27 mouse cellular contexts compared by ENCODE assay signal in genomic region chr5:131789601-131790000, GRCm38 (mm10).
A peak's percentile ranks its signal among the peaks of the same experiment; 100 is the strongest.
DNase-seq lines count a peak whose midpoint lies in the region; ATAC-seq and TF ChIP-seq lines count a peak whose summit lies in the region.
"Had no signal": no experiment of that assay in that cellular context is flagged by ENCODE, and none has a peak within 500 bp of the region (broad histone marks: within the 10 kb centered on the region; RNA-seq: fewer than 3 reads in every experiment).

No protein-coding gene starts in this region.

- 0 out of 2 replicates have a peak overlapping the region, but pooled peaks have one; percentile 15 for H3K27ac ChIP-seq in midbrain, embryonic 12.5 days (replicated peaks)
- no peak overlapping the region for H3K27ac ChIP-seq in midbrain, embryonic 13.5 days
- H3K27ac ChIP-seq in intestine, embryonic 15.5 days: no peak overlapping the region
- no peak overlapping the region for H3K27ac ChIP-seq in intestine, postnatal 0 days (ENCODE audit: low read depth, low read length)
- no peak overlapping the region for H3K27ac ChIP-seq in lung, postnatal 0 days (ENCODE audit: low read length)
- H3K27ac ChIP-seq: embryonic facial prominence, embryonic 12.5 days; forebrain, embryonic 12.5 days; forebrain, embryonic 15.5 days; gastrocnemius, adult 2 months; heart, embryonic 15.5 days; hindbrain, embryonic 10.5 days; hindbrain, embryonic 13.5 days had no signal

- no peaks in the 10 kb centered on the region for H3K9me3 ChIP-seq in midbrain, embryonic 12.5 days
- no peaks in the 10 kb centered on the region for H3K9me3 ChIP-seq in midbrain, embryonic 13.5 days
- no peaks in the 10 kb centered on the region for H3K9me3 ChIP-seq in intestine, embryonic 15.5 days
- H3K9me3 ChIP-seq in intestine, postnatal 0 days (ENCODE audit: control insufficient read depth): no peaks in the 10 kb centered on the region
- no peaks in the 10 kb centered on the region for H3K9me3 ChIP-seq in lung, postnatal 0 days (ENCODE audit: low read length)
- H3K9me3 ChIP-seq: embryonic facial prominence, embryonic 12.5 days; forebrain, embryonic 12.5 days; forebrain, embryonic 15.5 days; heart, embryonic 12.5 days; heart, embryonic 15.5 days; hindbrain, embryonic 10.5 days; hindbrain, embryonic 13.5 days had no signal

- H3K27me3 ChIP-seq in midbrain, embryonic 12.5 days: peaks cover 5% of the 10 kb centered on the region; the same call in 1 of the 2 replicates
- no peaks in the 10 kb centered on the region; the same call in 1 of the 2 replicates for H3K27me3 ChIP-seq in midbrain, embryonic 13.5 days
- H3K27me3 ChIP-seq in intestine, embryonic 15.5 days (replicated peaks): no peaks in the 10 kb centered on the region
- H3K27me3 ChIP-seq in intestine, postnatal 0 days (replicated peaks; ENCODE audit: control insufficient read depth, insufficient read depth, low read length): no peaks in the 10 kb centered on the region
- H3K27me3 ChIP-seq in lung, postnatal 0 days (replicated peaks; ENCODE audit: insufficient read depth, low read length): no peaks in the 10 kb centered on the region
- H3K27me3 ChIP-seq: embryonic facial prominence, embryonic 12.5 days; forebrain, embryonic 15.5 days; heart, embryonic 12.5 days; heart, embryonic 15.5 days; hindbrain, embryonic 13.5 days had no signal

- peaks cover 29% of the 10 kb centered on the region for H3K4me1 ChIP-seq in midbrain, embryonic 12.5 days
- peaks cover 46% of the 10 kb centered on the region for H3K4me1 ChIP-seq in midbrain, embryonic 13.5 days (replicated peaks)
- H3K4me1 ChIP-seq in intestine, embryonic 15.5 days (replicated peaks): no peaks in the 10 kb centered on the region
- H3K4me1 ChIP-seq in intestine, postnatal 0 days (replicated peaks; ENCODE audit: control insufficient read depth, insufficient read depth, low read length): no peaks in the 10 kb centered on the region
- H3K4me1 ChIP-seq in lung, postnatal 0 days (ENCODE audit: insufficient read depth, low read depth, low read length): no peaks in the 10 kb centered on the region
- H3K4me1 ChIP-seq: heart, embryonic 15.5 days had no signal

- no peak overlapping the region for H3K4me3 ChIP-seq in midbrain, embryonic 12.5 days
- no peak overlapping the region for H3K4me3 ChIP-seq in midbrain, embryonic 13.5 days (replicated peaks)
- no peak overlapping the region for H3K4me3 ChIP-seq in intestine, embryonic 15.5 days (replicated peaks)
- no peak overlapping the region for H3K4me3 ChIP-seq in intestine, postnatal 0 days (ENCODE audit: low read depth, low read length)
- H3K4me3 ChIP-seq in lung, postnatal 0 days (ENCODE audit: low read depth, low read length): no peak overlapping the region
- H3K4me3 ChIP-seq: embryonic facial prominence, embryonic 12.5 days; erythroblast, embryonic 14.5 days; forebrain, embryonic 12.5 days; forebrain, embryonic 15.5 days; gastrocnemius, adult 2 months; heart, embryonic 12.5 days; heart, embryonic 15.5 days; hindbrain, embryonic 10.5 days; hindbrain, embryonic 13.5 days had no signal

- peak; percentile 45 for DNase-seq in mesoderm, embryonic 11.5 days (ENCODE audit: low read depth, low spot score)
- no peak for DNase-seq in urinary bladder, postnatal 14 days (ENCODE audit: low spot score)
- no peak for DNase-seq in lung, postnatal 0 days (ENCODE audit: low spot score)
- DNase-seq: adrenal gland, postnatal 10 days; adrenal gland, postnatal 36 days; cerebellum, adult 18-20 months; cerebellum, adult 9-10 months; cerebellum, postnatal 14 days; gastrocnemius, adult 2 months; gastrocnemius, postnatal 25 days; heart, adult 18-20 months; heart, postnatal 10 days; heart, postnatal 36 days had no signal

- TF ChIP-seq EP300 in lung, postnatal 0 days (IDR thresholded peaks at IDR 0.05): no peak

- TF ChIP-seq CTCF in intestine, postnatal 0 days (IDR thresholded peaks at IDR 0.05; ENCODE audit: low read depth): no peak
- TF ChIP-seq CTCF in lung, postnatal 0 days (IDR thresholded peaks at IDR 0.05): no peak

- ATAC-seq in midbrain, embryonic 12.5 days (ENCODE audit: low FRiP score, low read depth): no peak
- no peak for ATAC-seq in midbrain, embryonic 13.5 days
- ATAC-seq in intestine, embryonic 15.5 days: peak; percentile 86
- 0 out of 2 replicates have a peak, but pooled peaks have one; percentile 33 for ATAC-seq in intestine, postnatal 0 days
- ATAC-seq in lung, postnatal 0 days: no peak
- ATAC-seq: activated CD4-positive, CD25-positive, alpha-beta regulatory T cell, adult 4 months; forebrain, embryonic 15.5 days; hindbrain, embryonic 16.5 days had no signal

- no peak overlapping the region for H3K4me2 ChIP-seq in midbrain, embryonic 12.5 days (replicated peaks)
- no peak overlapping the region for H3K4me2 ChIP-seq in midbrain, embryonic 13.5 days (replicated peaks)
- H3K4me2 ChIP-seq in intestine, embryonic 15.5 days (replicated peaks): no peak overlapping the region
- H3K4me2 ChIP-seq in intestine, postnatal 0 days (replicated peaks; ENCODE audit: low read depth): no peak overlapping the region
- H3K4me2 ChIP-seq in lung, postnatal 0 days (replicated peaks; ENCODE audit: low read depth, low read length): no peak overlapping the region
- H3K4me2 ChIP-seq: embryonic facial prominence, embryonic 12.5 days; forebrain, embryonic 12.5 days; forebrain, embryonic 15.5 days; heart, embryonic 12.5 days; heart, embryonic 15.5 days; hindbrain, embryonic 13.5 days had no signal

- 57% methylated on average over 8 of the region's 8 CpGs for WGBS in midbrain, embryonic 12.5 days
- 46% methylated on average over 8 of the region's 8 CpGs for WGBS in midbrain, embryonic 13.5 days
- WGBS in intestine, embryonic 15.5 days: 36% methylated on average over 8 of the region's 8 CpGs
- 35% methylated on average over 8 of the region's 8 CpGs for WGBS in intestine, postnatal 0 days
- 71% methylated on average over 8 of the region's 8 CpGs for WGBS in lung, postnatal 0 days

- no peaks in the 10 kb centered on the region for H3K36me3 ChIP-seq in midbrain, embryonic 12.5 days
- no peaks in the 10 kb centered on the region for H3K36me3 ChIP-seq in midbrain, embryonic 13.5 days
- no peaks in the 10 kb centered on the region for H3K36me3 ChIP-seq in intestine, embryonic 15.5 days
- H3K36me3 ChIP-seq in intestine, postnatal 0 days (ENCODE audit: control insufficient read depth, insufficient read depth): no peaks in the 10 kb centered on the region
- no peaks in the 10 kb centered on the region for H3K36me3 ChIP-seq in lung, postnatal 0 days (ENCODE audit: insufficient read depth, low read length)
- H3K36me3 ChIP-seq: embryonic facial prominence, embryonic 12.5 days; forebrain, embryonic 12.5 days; forebrain, embryonic 15.5 days; heart, embryonic 12.5 days; heart, embryonic 15.5 days; hindbrain, embryonic 10.5 days; hindbrain, embryonic 13.5 days had no signal

- no peak overlapping the region for H3K9ac ChIP-seq in midbrain, embryonic 12.5 days (replicated peaks)
- no peak overlapping the region for H3K9ac ChIP-seq in midbrain, embryonic 13.5 days (replicated peaks)
- no peak overlapping the region for H3K9ac ChIP-seq in intestine, embryonic 15.5 days
- 0 out of 2 replicates have a peak overlapping the region, but pooled peaks have one; percentile 17 for H3K9ac ChIP-seq in intestine, postnatal 0 days (ENCODE audit: low read depth, low read length)
- no peak overlapping the region for H3K9ac ChIP-seq in lung, postnatal 0 days (replicated peaks; ENCODE audit: low read depth)
- H3K9ac ChIP-seq: embryonic facial prominence, embryonic 12.5 days; forebrain, embryonic 12.5 days; forebrain, embryonic 15.5 days; heart, embryonic 12.5 days; heart, embryonic 15.5 days; hindbrain, embryonic 13.5 days had no signal

Comparison
In these comparisons a context has a peak if more than half of its experiments do, and no peak if none do; other contexts are left out.
1. ATAC-seq: peak in intestine, embryonic 15.5 days (single experiment) and intestine, postnatal 0 days (single experiment); none in midbrain, embryonic 12.5 days (single experiment), midbrain, embryonic 13.5 days (single experiment) and lung, postnatal 0 days (single experiment).